Mouse (Mus musculus) small intestine, adult 2 months (tissue): ENCODE measurements around the gene Rhobtb3. TPM values are rescaled to one million over a fixed set of nuclear protein-coding genes. Genes with fewer than 3 reads are reported as not detected.

ENCODE experiments used
- H3K27ac ChIP-seq: fragments of 200-500 bp; 2 replicates; pipeline ENCODE4 v1.5.1; 2012; ENCODE audit warnings: low read depth, low read length, control low read depth, inconsistent platforms; ENCODE audit not compliant: insufficient read depth
- H3K27me3 ChIP-seq: fragments of 200-500 bp; 2 replicates; pipeline ENCODE4 v1.6.1; 2012; ENCODE audit warnings: mild to moderate bottlenecking, moderate library complexity, low read length, inconsistent platforms; ENCODE audit not compliant: control insufficient read depth, insufficient read depth
- H3K36me3 ChIP-seq: fragments of 200-500 bp; 2 replicates; pipeline ENCODE4 v1.6.1; 2012; ENCODE audit warnings: mild to moderate bottlenecking, low read length, control low read depth, inconsistent platforms; ENCODE audit not compliant: control insufficient read depth, insufficient read depth
- H3K4me1 ChIP-seq: fragments of 200-500 bp; 2 replicates; pipeline ENCODE4 v1.6.1; 2012; ENCODE audit warnings: low read length, inconsistent platforms, mixed read lengths; ENCODE audit not compliant: control insufficient read depth, insufficient read depth, insufficient read length
- H3K4me3 ChIP-seq: fragments of 200-500 bp; 2 replicates; pipeline ENCODE4 v1.5.1; 2012; ENCODE audit warnings: low read depth, mild to moderate bottlenecking, control low read depth, inconsistent platforms, low read length, moderate library complexity
- CTCF ChIP-seq: fragments of 200-500 bp; IDR thresholded peaks from 2 replicates; pipeline ENCODE4 v1.5.1; 2012; ENCODE audit warnings: low read depth, mild to moderate bottlenecking, control low read depth, inconsistent platforms, low read length, moderate library complexity, mixed read lengths; ENCODE audit not compliant: insufficient replicate concordance, insufficient read length; ENCODE audit errors: extremely low read depth
- POLR2A ChIP-seq: fragments of 200-500 bp; IDR thresholded peaks from 2 replicates; pipeline ENCODE4 v1.6.1; 2012; ENCODE audit warnings: low read depth, mild to moderate bottlenecking, control low read depth, inconsistent platforms, low read length, moderate library complexity
- WGBS: fragments of 180-500 bp; shearing (Covaris S2); methylation state at CpG from one replicate; pipeline ENCODE4 v1.1.7; 2018; 5-methylcytosine and 5-hydroxymethylcytosine counted together
- polyA plus RNA-seq: library from polyadenylated mRNA; depleted of rRNA; stranded (reverse); fragments of >200 nt; gene quantifications from 2 replicates; pipeline ENCODE4 v1.2.3, GENCODE M21; 2012

Rhobtb3 gene
- polyA plus RNA-seq, 1 experiment = 3.9 TPM

DNA sequence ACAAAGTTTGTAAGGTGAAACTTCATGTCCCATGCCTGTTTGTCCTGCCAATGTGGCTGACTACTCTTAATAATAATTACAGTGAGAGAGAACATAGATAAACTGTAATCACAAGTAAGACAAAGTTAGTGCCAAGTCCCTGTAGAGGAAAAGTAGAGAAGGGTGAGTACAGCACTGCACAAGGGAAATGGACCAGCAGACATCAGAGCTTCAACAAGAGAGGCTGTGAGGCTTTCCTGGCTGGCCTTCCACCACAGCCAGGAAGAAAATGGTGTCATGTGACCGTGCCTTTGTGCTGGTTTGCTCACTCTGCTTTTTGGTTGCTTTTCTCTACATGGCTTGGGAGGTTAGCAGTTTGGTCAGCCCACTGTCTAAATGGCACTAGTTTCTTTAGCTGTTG is 31.9 kb upstream of the Rhobtb3 start:
- 83% methylated on average over 1 of the region's 1 CpGs for WGBS
- Histone ChIP-seq H3K36me3 (no peaks in the 10 kb centered on the region), H3K4me3 (no peak overlapping the region), H3K4me1 (peaks cover 13% of the 10 kb centered on the region; the same call in 1 of the 2 replicates), H3K27ac (peak overlapping the region; percentile 30; the same call in 1 of the 2 replicates), H3K27me3 (no peaks in the 10 kb centered on the region)
- TF ChIP-seq POLR2A (no peak), CTCF (no peak)

GRCm38 (mm10) chr13:75974481-75974880 is 30.8 kb upstream of the Rhobtb3 start:
- H3K27me3 ChIP-seq = no peaks in the 10 kb centered on the region
- no peaks in the 10 kb centered on the region for H3K36me3 ChIP-seq
- peak overlapping the region; percentile 71 for H3K27ac ChIP-seq
- H3K4me1 ChIP-seq = peaks cover 13% of the 10 kb centered on the region; the same call in 1 of the 2 replicates
- H3K4me3 ChIP-seq = no peak overlapping the region
- 24% methylated on average over 2 of the region's 2 CpGs for WGBS
- TF ChIP-seq POLR2A (no peak), CTCF (no peak)

- WGBS = 79% methylated on average over 1 of the region's 1 CpGs
- H3K36me3 ChIP-seq = no peaks in the 10 kb centered on the region
- no peak within 1 kb of the TSS for H3K27ac ChIP-seq
- TF ChIP-seq POLR2A (no peak), CTCF (no peak)
- H3K4me3 ChIP-seq = no peak within 1 kb of the TSS
- no peaks in the 10 kb centered on the region for H3K4me1 ChIP-seq
- H3K27me3 ChIP-seq = no peaks in the 10 kb centered on the region
Observed at GRCm38 (mm10) chr13:75966850-75967249, 23.1 kb upstream of the Rhobtb3 start, which contains the start of gene Spata9. Gene Spata9 (plus strand): TSS chr13:75967150.

- Histone ChIP-seq H3K27ac (no peak overlapping the region), H3K4me1 (no peaks in the 10 kb centered on the region), H3K4me3 (no peak overlapping the region), H3K27me3 (no peaks in the 10 kb centered on the region), H3K36me3 (no peaks in the 10 kb centered on the region)
- TF ChIP-seq POLR2A = no peak
- no peak for TF ChIP-seq CTCF
Observed at GRCm38 (mm10) chr13:75955357-75955992, 11.8 kb upstream of the Rhobtb3 start.

- whole genome bisulfite sequencing = 88% methylated on average over 1 of the region's 1 CpGs
- Histone ChIP-seq H3K36me3 (no peaks in the 10 kb centered on the region), H3K27ac (no peak overlapping the region), H3K4me3 (no peak overlapping the region), H3K27me3 (no peaks in the 10 kb centered on the region), H3K4me1 (no peaks in the 10 kb centered on the region)
- no peak for TF ChIP-seq POLR2A
- TF ChIP-seq CTCF = no peak
Observed at GRCm38 (mm10) chr13:75950295-75950694, 6.6 kb upstream of the Rhobtb3 start.

DNA sequence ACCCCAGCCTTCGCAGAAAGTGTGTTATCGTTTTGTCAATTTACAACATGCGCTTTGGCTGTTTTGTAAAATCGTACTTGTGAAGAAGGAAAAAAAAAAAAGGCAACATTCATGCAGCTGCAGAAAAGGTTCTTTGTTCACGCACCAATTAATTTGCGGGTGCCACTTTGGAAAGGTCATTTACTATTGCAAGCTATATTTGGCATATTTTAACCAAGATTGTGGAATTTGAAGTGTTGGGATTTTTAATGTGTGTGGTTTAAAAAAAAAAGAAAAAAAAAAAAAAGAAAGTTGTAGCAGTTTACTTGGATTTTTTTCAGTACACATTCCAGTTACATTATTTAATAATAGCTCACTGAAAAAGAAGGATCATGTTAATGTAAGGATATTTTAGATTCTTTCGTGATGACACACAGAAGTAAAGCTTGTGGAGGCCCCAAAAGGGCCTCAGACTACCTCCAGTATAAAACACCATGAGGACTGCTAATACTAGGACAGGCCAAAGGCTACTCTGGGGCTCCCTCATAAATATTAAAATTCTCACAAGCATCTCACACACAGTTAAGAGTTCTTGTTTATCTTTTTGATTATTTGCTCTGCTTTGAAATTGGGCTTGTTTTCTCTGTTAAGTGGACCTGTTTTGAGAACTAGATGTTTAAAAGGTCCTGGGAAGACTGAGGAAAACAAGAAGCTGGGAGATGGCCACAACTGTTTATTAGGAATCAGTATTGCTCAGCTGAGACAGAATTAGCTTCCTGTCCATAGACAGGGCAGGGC is 507 bp upstream of the Rhobtb3 start:
- Histone ChIP-seq H3K36me3 (no peaks in the 10 kb centered on the region), H3K27ac (no peak overlapping the region), H3K4me3 (peak overlapping the region; percentile 92), H3K4me1 (no peaks in the 10 kb centered on the region; the same call in 1 of the 2 replicates), H3K27me3 (no peaks in the 10 kb centered on the region)
- TF ChIP-seq POLR2A (no peak), CTCF (no peak)
- WGBS = 9% methylated on average over 7 of the region's 7 CpGs

GRCm38 (mm10) chr13:75942731-75943130 is 994 bp downstream of the Rhobtb3 start:
- TF ChIP-seq POLR2A (no peak), CTCF (no peak)
- 3% methylated on average over 6 of the region's 6 CpGs for WGBS
- no peaks in the 10 kb centered on the region; the same call in 1 of the 2 replicates for H3K4me1 ChIP-seq
- peaks cover 1% of the 10 kb centered on the region; the same call in 1 of the 2 replicates for H3K36me3 ChIP-seq
- peak overlapping the region; percentile 92 for H3K4me3 ChIP-seq
- H3K27ac ChIP-seq = peak overlapping the region; percentile 50; the same call in 1 of the 2 replicates
- no peaks in the 10 kb centered on the region for H3K27me3 ChIP-seq
